Mouse (Mus musculus): Measurements from ENCODE around the gene Gpc6.

The Gpc6 gene

GRCm38 (mm10) chr14:117452150-117452549 lies 527.0 kb downstream of the Gpc6 start:
- DNase-seq (ENCODE audit: low spot score in 2 of 2) = no peak

GRCm38 (mm10) chr14:117473378-117473777 lies 548.3 kb downstream of the Gpc6 start:
- no peak for DNase-seq (ENCODE audit: low spot score in 2 of 2)

GRCm38 (mm10) chr14:117478879-117479278 lies 553.8 kb downstream of the Gpc6 start:
- DNase-seq (ENCODE audit: low spot score in 2 of 2) = peak; percentile 26 to 46

- no peak for DNase-seq (ENCODE audit: low spot score in 2 of 2)
Measured at GRCm38 (mm10) chr14:117487161-117487754, 562.1 kb downstream of the Gpc6 start.

GRCm38 (mm10) chr14:117490469-117490868 lies 565.4 kb downstream of the Gpc6 start:
- no peak for DNase-seq (ENCODE audit: low spot score in 2 of 2)

- no peak for DNase-seq (ENCODE audit: low spot score in 2 of 2)
Measured at GRCm38 (mm10) chr14:117495118-117495517, 570.0 kb downstream of the Gpc6 start.

GRCm38 (mm10) chr14:117498785-117499184 lies 573.7 kb downstream of the Gpc6 start:
- no peak for DNase-seq (ENCODE audit: low spot score in 2 of 2)

- no peak for DNase-seq (ENCODE audit: low spot score in 2 of 2)
Measured at GRCm38 (mm10) chr14:117499354-117499753, 574.2 kb downstream of the Gpc6 start.

GRCm38 (mm10) chr14:117514829-117515228 lies 589.7 kb downstream of the Gpc6 start:
- DNase-seq (ENCODE audit: low spot score in 2 of 2) = no peak

- DNase-seq (ENCODE audit: low spot score in 2 of 2) = peak; percentile 49 to 51
Measured at GRCm38 (mm10) chr14:117519574-117519973, 594.5 kb downstream of the Gpc6 start.

GRCm38 (mm10) chr14:117520706-117521105 lies 595.6 kb downstream of the Gpc6 start:
- no peak for DNase-seq (ENCODE audit: low spot score in 2 of 2)

GRCm38 (mm10) chr14:117525133-117525532 lies 600.0 kb downstream of the Gpc6 start:
- DNase-seq (ENCODE audit: low spot score in 2 of 2) = no peak

- DNase-seq (ENCODE audit: low spot score in 2 of 2) = no peak
Measured at GRCm38 (mm10) chr14:117527053-117527452, 601.9 kb downstream of the Gpc6 start.

- DNase-seq (ENCODE audit: low spot score in 2 of 2) = no peak
Measured at GRCm38 (mm10) chr14:117529439-117529838, 604.3 kb downstream of the Gpc6 start.

GRCm38 (mm10) chr14:117552776-117553175 lies 627.7 kb downstream of the Gpc6 start:
- DNase-seq (ENCODE audit: low spot score in 2 of 2) = no peak

- no peak for DNase-seq (ENCODE audit: low spot score in 2 of 2)
Measured at GRCm38 (mm10) chr14:117556715-117557320, 631.7 kb downstream of the Gpc6 start.

GRCm38 (mm10) chr14:117562146-117562545 lies 637.0 kb downstream of the Gpc6 start:
- DNase-seq (ENCODE audit: low spot score in 2 of 2) = no peak

GRCm38 (mm10) chr14:117569278-117569677 lies 644.2 kb downstream of the Gpc6 start:
- DNase-seq (ENCODE audit: low spot score in 2 of 2) = no peak

- DNase-seq (ENCODE audit: low spot score in 2 of 2) = peak; percentile 14 to 38
Measured at GRCm38 (mm10) chr14:117572213-117572612, 647.1 kb downstream of the Gpc6 start.

- no peak for DNase-seq (ENCODE audit: low spot score in 2 of 2)
Measured at GRCm38 (mm10) chr14:117574216-117574615, 649.1 kb downstream of the Gpc6 start.

GRCm38 (mm10) chr14:117581740-117582139 lies 656.6 kb downstream of the Gpc6 start:
- no peak for DNase-seq (ENCODE audit: low spot score in 2 of 2)

- DNase-seq (ENCODE audit: low spot score in 2 of 2) = peak in 1 of 2 experiments; percentile 5
Measured at GRCm38 (mm10) chr14:117599758-117600157, 674.6 kb downstream of the Gpc6 start.

GRCm38 (mm10) chr14:117603837-117604236 lies 678.7 kb downstream of the Gpc6 start:
- no peak for DNase-seq (ENCODE audit: low spot score in 2 of 2)

GRCm38 (mm10) chr14:117605750-117606149 lies 680.6 kb downstream of the Gpc6 start:
- no peak for DNase-seq (ENCODE audit: low spot score in 2 of 2)

Measured in right cerebral cortex, adult 2 months (tissue).